Mouse (Mus musculus) erythroblast, adult 5-6 weeks (primary cell): ENCODE results near the gene Myb. TPM values are rescaled to one million over a fixed set of nuclear protein-coding genes. Genes with fewer than 3 reads are reported as not detected.
A peak's percentile ranks its signal among the peaks of the same experiment; 100 is the strongest.

Experiments
- ATAC-seq: replicated peaks from 2 replicates; pipeline ENCODE4 v1.8.0; 2016; ENCODE audit warnings: moderate number of reproducible peaks, mild to moderate bottlenecking, moderate TSS enrichment, inconsistent platforms; ENCODE audit not compliant: poor library complexity, low FRiP score, severe bottlenecking
- total RNA-seq, 2 experiments: library from RNA; stranded (forward) in 1 of 2; stranded (reverse) in 1 of 2; fragments of 150-400 nt in 1 of 2; fragments of 200-764, 138-1000 nt in 1 of 2; gene quantifications; 2 replicates each; pipeline versions ENCODE4 v1.2.3 to v1.2.4; 2015 to 2017; ENCODE audit warnings: low replicate concordance in 2 of 2

Gene Myb
- total RNA-seq (2015; ENCODE audit: low replicate concordance) (83.8 and 109 TPM in 2 replicates), total RNA-seq (2017; ENCODE audit: low replicate concordance) (51.7 and 65.7 TPM in 2 replicates)

GRCm38 (mm10) chr10:21160537-21161358, at the start of gene Myb:
Gene Myb (minus strand): TSS chr10:21160984.
- ATAC-seq: peak; percentile 47

- ATAC-seq: no peak
These were observed 46.6 kb upstream of the Myb start for GRCm38 (mm10) chr10:21207378-21207777.

GRCm38 (mm10) chr10:21206232-21206631, 45.4 kb upstream of the Myb start:
- ATAC-seq: no peak

DNA sequence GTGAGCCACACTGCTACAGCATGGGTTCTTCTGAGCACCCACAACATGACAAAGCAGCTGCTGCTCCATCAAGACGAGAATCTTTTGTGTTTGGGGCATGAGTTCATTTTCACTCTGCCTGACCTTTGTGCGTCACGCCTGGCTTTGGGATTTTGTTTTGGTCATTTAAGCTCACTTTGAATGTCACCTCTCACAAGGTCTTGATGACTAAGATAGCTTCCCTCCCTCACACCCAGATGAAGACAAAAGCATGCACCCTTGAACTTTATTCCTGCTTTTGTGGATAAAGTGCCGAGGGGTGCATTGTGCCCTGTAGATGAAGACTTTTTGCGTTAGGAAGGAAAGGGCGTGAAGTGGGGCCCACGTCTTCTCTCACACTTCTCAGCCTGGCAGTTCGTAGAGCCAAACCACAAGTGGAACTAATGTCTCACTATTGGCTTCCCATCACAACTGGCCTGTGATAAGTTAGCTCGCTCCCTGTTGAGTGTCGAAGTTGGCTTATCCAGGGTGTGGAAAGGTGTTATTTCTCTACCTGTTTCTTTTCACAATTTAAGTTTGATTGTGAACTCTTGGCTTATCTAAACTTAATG, 43.8 kb upstream of the Myb start:
- no peak for ATAC-seq

DNA sequence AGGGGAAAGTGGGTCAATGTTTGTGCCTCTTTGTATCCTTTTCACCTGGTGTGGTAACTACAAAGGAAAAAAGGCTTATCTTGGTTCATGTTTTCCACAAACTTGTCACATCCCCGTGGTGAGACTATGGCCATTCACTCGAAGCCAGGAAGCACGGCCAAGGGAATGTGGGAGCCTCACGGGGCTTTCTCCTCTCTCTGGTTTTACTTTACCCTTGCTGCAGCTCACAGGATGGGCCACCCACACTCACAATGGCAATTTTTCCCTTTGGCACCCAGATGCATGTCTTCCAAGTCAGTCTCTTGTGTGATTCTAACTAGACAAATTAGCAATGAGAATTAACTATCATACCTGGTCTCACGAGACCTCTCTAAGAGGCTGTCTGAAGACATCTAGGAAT, 43.1 kb upstream of the Myb start:
- no peak for ATAC-seq

DNA sequence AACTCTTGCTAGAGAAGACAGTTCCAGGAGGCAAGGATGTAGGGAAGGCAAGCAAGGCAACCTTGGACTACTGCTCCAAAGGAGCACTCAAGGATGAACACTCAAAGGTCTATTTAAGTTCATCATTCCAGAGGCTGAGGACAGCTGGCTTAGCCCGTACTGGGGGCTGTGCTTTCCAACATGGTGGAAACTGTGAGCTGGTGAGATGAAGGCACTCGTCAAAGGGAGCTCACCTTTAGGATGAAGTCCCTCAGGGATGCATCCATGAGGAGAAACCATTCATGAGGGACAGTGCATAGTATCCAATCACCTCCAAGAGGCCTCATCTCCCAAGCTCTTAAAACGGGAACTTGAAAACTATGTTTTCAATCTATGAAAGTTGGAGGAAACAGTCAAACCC, 42.7 kb upstream of the Myb start:
- ATAC-seq: no peak

DNA sequence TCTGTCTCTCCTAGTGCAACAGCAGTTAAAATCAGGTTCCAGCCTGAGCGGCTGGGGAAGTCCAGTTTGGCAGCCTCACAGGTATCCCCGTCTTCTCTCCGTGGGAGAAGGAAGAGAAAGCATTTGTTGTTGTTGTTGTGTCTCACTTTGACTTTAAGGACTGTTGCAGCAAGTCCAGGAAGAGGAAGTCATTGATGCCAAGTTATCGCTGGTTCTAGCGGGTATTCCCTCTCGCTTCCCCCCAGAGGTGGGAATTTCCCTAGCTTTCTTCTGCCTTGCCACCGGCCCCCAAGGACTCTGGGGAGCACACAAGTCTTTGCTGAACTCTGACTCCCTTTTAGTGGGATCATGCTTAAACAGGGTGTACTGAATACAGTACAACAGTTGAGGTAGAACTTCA, 40.0 kb upstream of the Myb start:
- no peak for ATAC-seq

- no peak for ATAC-seq
These were observed 39.5 kb upstream of the Myb start for GRCm38 (mm10) chr10:21200322-21200721.

DNA sequence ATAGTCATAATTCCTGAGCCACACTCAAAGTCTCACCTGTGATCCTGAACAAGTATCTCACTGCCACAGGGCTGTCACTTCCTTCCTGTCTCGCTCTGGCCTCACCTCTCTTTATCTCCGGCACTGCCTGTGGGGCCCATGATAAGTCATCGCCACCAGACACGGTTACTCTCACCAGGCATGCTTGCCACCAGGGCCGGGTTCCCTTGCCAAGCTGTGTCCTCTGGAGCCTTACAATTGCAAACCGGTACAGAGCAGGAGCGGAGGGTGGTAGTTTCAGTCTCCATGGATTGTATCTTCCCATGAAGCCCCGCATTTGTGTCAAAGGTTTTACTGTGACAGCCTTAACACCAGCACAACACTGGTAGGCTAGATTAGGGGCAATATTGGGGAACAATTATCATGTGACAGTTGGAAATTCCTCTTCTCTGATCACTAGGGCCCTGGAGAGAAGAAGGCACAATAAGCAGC, 35.9 kb upstream of the Myb start:
- ATAC-seq: peak; percentile 98

DNA sequence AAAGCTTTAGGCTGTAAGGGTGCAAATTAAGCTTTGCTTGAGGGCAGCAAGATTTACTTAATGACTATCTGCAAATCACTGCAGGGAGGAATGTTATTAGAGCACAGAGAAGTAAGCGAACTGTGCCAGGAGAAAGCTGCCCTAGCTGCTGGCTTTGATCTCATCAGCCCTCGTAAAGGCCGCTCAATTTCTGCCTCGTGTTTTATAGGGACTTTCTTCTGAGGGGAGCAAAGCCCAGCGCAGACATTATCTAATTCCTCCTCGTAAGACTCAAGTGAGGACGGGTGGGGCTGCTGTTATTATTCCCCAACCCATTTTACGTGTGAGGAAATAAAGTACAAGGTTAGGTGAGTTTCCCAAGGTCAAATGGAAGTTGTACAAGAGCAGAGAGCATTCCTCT, 34.8 kb upstream of the Myb start:
- no peak for ATAC-seq

GRCm38 (mm10) chr10:21193935-21194505, 33.2 kb upstream of the Myb start:
- no peak for ATAC-seq

GRCm38 (mm10) chr10:21193088-21193934, 32.5 kb upstream of the Myb start:
- ATAC-seq: no peak

DNA sequence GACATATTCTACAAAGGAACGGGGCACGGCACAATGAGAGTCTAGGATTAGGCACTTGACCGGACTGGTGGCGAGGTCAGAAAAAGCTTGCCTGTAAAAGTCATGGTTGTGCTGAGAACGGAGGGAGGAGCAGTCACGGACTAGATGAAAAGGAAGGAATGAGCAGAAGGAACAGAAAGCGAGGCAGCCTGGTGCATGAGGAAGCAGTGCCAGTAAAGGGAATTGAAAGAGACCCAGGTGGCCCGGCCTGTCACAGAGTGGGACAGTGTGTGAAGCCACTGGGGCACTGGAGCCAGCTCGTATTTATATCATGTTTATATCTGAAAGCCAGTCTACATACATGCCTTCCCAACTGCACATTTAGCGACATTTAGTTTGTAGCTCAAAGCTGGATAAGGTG, 31.7 kb upstream of the Myb start:
- ATAC-seq: no peak

GRCm38 (mm10) chr10:21189756-21190397, 29.1 kb upstream of the Myb start:
- ATAC-seq: 0 out of 2 replicates have a peak, but pooled peaks have one; percentile 16

GRCm38 (mm10) chr10:21189275-21189601, 28.5 kb upstream of the Myb start:
- ATAC-seq: peak; percentile 65

GRCm38 (mm10) chr10:21188564-21189274, 27.9 kb upstream of the Myb start:
- peak; percentile 94 for ATAC-seq

GRCm38 (mm10) chr10:21187847-21188246, 27.1 kb upstream of the Myb start:
- no peak for ATAC-seq

DNA sequence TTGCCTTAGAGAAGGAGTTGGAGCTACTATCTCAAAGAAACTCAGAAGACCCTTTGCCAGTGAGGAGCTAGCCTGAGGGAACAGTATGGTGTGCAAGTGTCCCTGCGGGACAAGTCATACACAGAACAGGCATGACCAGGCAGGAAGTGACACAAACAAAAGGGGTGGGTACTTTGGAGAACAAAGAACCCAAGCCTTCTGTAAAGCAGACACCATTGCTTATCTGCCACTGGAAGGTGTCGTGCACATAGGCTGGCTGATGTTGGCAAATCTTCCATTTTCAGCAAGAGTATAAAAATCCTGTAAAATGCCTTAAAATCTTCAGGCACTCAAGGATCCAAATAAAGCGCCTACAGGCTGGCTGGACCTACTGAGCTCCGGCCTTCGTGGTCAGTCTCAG, 25.9 kb upstream of the Myb start:
- ATAC-seq: no peak

DNA sequence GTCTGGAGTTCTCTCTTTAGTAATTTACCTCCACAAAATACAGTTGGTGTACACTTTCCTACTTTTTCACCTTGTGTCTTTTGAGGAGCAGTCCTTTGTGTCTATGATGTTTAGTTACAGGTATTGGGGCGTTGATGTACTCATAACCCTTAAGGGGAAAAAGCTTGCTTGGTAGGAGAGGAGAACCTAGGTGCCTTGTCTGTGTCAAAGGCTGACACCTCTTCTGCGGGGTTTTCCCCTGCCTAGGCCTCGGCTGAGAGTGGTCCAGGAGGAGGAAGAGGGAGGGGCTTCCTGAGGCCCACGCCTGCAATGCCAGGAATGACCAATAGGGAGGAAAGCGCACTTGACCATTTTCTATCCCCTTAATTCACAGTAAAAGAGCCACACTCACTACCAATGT, 17.9 kb upstream of the Myb start:
- no peak for ATAC-seq
